Mouse (Mus musculus) left cerebral cortex, postnatal 4 days (tissue): Measurements from ENCODE around the gene Pdzd2. TPM values are rescaled to one million over a fixed set of nuclear protein-coding genes. Genes with fewer than 3 reads are reported as not detected.

Source experiments
- DNase-seq: peaks from one replicate; pipeline ENCODE4 v3.0.0-alpha.2; 2022
- intact Hi-C: fragments of 180-260 bp; cut with DNase I; formaldehyde crosslinking; loops from one replicate; pipeline ENCODE4 v1.15.1; 2025
- total RNA-seq, 2 experiments: library from RNA; stranded (reverse); gene quantifications; 2 replicates each; pipeline ENCODE4 v1.2.3; 2021

The Pdzd2 gene
- total RNA-seq, 2 experiments from 2014 or later, result 87.8 to 107 TPM

GRCm38 (mm10) chr15:12586852-12587424 is 152.8 kb downstream of the Pdzd2 start:
- intact Hi-C loops, result loop anchor here (2.0 to 5.0 kb wide), 2 partner anchors 152 to 205 kb away; partner anchors contain the start of gene Pdzd2
- no peak for DNase-seq

- peak; percentile 65 for DNase-seq
- intact Hi-C loops, result loop anchor here (2.0 to 5.0 kb wide), 2 partner anchors 153 to 206 kb away; partner anchors contain the start of gene Pdzd2
Observed at GRCm38 (mm10) chr15:12586154-12586553, 153.6 kb downstream of the Pdzd2 start.

- intact Hi-C loops, result no loop called here
- no peak for DNase-seq
Observed at GRCm38 (mm10) chr15:12583051-12583450, 156.7 kb downstream of the Pdzd2 start.

GRCm38 (mm10) chr15:12582471-12582870 is 157.3 kb downstream of the Pdzd2 start:
- no peak for DNase-seq

GRCm38 (mm10) chr15:12579196-12579595 is 160.5 kb downstream of the Pdzd2 start:
- no peak for DNase-seq
- intact Hi-C loops, result loop anchor here (10.0 kb wide), 2 partner anchors 304 to 604 kb away; no protein-coding TSS in a partner anchor

More at GRCm38 (mm10) chr15:12582471-12582870, 157.3 kb downstream of the Pdzd2 start:
- intact Hi-C loops, result no loop called here

GRCm38 (mm10) chr15:12578276-12578675 is 161.4 kb downstream of the Pdzd2 start:
- intact Hi-C loops, result loop anchor here (10.0 kb wide), 2 partner anchors 303 to 603 kb away; no protein-coding TSS in a partner anchor
- peak; percentile 72 for DNase-seq

GRCm38 (mm10) chr15:12577715-12578114 is 162.0 kb downstream of the Pdzd2 start:
- no peak for DNase-seq
- intact Hi-C loops, result loop anchor here (2.0 to 10.0 kb wide), 3 partner anchors 207 to 603 kb away; no protein-coding TSS in a partner anchor

- intact Hi-C loops, result loop anchor here (2.0 to 10.0 kb wide), 3 partner anchors 206 to 602 kb away; no protein-coding TSS in a partner anchor
- DNase-seq, result peak; percentile 33
Observed at GRCm38 (mm10) chr15:12577054-12577696, 162.5 kb downstream of the Pdzd2 start.

- intact Hi-C loops, result loop anchor here (10.0 kb wide), 2 partner anchors 299 to 599 kb away; no protein-coding TSS in a partner anchor
Observed at GRCm38 (mm10) chr15:12573621-12574020, 166.1 kb downstream of the Pdzd2 start.

GRCm38 (mm10) chr15:12571168-12571567 is 168.6 kb downstream of the Pdzd2 start:
- intact Hi-C loops, result loop anchor here (10.0 kb wide), 2 partner anchors 296 to 596 kb away; no protein-coding TSS in a partner anchor
- DNase-seq, result no peak

More at GRCm38 (mm10) chr15:12573621-12574020, 166.1 kb downstream of the Pdzd2 start:
- DNase-seq, result no peak

- intact Hi-C loops, result no loop called here
- no peak for DNase-seq
Observed at GRCm38 (mm10) chr15:12566637-12567440, 172.9 kb downstream of the Pdzd2 start.

GRCm38 (mm10) chr15:12565281-12565680 is 174.4 kb downstream of the Pdzd2 start:
- intact Hi-C loops, result no loop called here
- no peak for DNase-seq

GRCm38 (mm10) chr15:12560505-12560904 is 179.2 kb downstream of the Pdzd2 start:
- DNase-seq, result no peak
- intact Hi-C loops, result no loop called here

GRCm38 (mm10) chr15:12557663-12558436 is 181.9 kb downstream of the Pdzd2 start:
- intact Hi-C loops, result no loop called here

GRCm38 (mm10) chr15:12553211-12553610 is 186.5 kb downstream of the Pdzd2 start:
- no peak for DNase-seq
- intact Hi-C loops, result no loop called here

More at GRCm38 (mm10) chr15:12557663-12558436, 181.9 kb downstream of the Pdzd2 start:
- no peak for DNase-seq

GRCm38 (mm10) chr15:12550919-12551318 is 188.8 kb downstream of the Pdzd2 start:
- peak; percentile 12 for DNase-seq

GRCm38 (mm10) chr15:12550376-12550775 is 189.3 kb downstream of the Pdzd2 start:
- intact Hi-C loops, result no loop called here
- DNase-seq, result no peak

More at GRCm38 (mm10) chr15:12550919-12551318, 188.8 kb downstream of the Pdzd2 start:
- intact Hi-C loops, result no loop called here

- intact Hi-C loops, result no loop called here
- no peak for DNase-seq
Observed at GRCm38 (mm10) chr15:12549919-12550305, 189.8 kb downstream of the Pdzd2 start.

GRCm38 (mm10) chr15:12549271-12549918 is 190.3 kb downstream of the Pdzd2 start:
- DNase-seq, result peak; percentile 19
- intact Hi-C loops, result no loop called here
